Mouse (Mus musculus) kidney, postnatal 25 days (tissue): ENCODE results near the gene Pgap3.

Experiments used
- DNase-seq, 2 experiments: peaks; one replicate each; pipeline ENCODE4 v3.0.0; 2021; ENCODE audit warnings: mixed read lengths in 2 of 2

Gene Pgap3

DNA sequence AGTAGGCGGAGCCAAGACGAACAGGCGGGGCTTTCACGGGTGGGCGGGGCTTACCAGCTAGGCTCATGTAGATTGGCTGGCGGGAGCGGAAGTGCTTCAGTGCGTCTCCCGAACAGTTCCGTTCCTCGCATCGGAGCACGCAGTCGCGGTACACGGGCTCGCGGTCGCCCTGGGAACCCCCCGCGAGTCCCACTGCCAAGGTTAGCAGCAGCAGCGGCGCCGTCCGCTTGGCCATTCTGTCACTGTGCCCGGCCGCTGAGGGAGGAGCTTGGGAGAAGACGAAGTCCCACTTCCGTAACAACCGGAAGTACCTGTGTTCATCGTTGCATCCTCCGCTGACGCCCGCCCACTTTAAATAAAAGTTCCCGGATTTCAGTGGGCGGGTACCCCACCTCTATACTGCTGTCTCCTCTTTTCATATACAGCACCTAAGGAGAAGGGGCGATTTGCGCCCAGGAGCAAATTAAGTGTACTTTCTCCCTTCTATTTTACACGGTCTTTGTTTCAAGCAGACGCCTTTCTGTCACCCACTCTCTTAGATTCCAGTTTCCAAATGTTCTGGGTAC is at the start of gene Pgap3:
Gene Pgap3, minus strand, starts transcription at position 330 of the 566 bp plus-strand sequence.
- peak; percentile 90 to 95 for DNase-seq

DNA sequence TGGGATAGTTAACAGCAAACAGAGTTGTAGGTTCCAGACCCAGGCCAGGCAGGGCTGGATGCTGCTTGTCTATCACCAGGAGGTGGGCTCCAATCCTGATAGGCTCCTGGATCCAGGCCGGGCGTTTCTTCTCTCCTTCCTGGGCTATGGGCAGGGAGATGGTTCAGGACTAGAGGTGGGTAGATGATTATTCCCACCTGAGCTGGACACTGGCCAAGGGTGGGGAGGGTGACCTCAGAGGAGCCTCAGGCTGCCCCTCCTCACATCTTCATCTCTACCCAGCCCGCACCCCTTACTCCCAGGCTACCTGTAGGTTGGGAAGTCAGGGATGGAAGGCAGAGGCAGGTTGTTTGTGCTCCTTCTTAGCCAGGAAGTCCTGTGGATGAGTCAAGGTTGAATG is 49.1 kb upstream of the Pgap3 start:
- peak; percentile 38 to 69 for DNase-seq

DNA sequence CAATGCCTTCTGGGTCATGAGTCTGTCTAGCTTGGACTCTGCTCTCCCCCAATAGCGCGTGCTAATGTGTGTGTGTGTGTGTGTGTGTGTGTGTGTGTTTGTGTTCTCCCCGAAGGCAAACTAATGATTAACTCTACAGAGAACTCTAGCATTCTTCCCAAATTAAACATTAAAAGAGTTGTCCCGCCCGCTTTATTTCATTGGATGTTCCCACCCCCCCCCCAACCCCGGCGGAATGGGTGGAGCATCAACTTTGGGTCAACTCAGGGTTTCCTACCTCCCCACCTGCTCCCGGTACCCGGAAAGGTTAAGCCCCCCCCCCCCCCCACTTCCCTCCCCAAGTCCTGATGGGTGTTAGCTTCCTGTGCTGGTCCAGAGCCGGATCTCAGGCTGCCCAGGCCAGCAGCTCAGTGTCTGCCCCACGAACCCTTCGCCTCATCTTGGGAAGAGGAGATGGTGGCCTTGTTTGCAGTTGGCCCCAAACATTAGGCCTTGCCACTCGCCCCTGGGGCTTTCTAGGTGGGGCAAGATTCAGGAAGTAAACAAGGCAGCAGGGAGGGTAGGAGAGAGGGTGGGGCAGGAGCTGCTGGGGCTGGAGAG is 48.0 kb upstream of the Pgap3 start:
- DNase-seq: peak; percentile 79 to 87

DNA sequence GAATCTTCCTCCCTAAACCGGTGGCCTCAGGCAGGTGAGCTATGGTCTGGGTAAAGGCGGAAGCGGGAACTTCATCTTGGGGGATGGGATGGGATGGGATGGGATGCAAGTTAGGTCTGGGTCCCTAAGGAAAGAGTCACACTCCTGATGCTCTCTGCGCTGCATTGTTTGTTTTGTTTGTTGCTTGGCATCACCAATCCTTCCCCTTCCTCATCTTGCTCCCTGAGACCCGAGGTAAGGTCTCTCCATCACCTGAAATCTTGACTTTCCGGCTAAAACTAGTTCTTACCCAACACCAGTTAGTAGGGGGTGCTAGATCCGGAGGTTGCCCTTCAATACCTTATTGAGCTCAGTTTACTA is 47.2 kb upstream of the Pgap3 start:
- no peak for DNase-seq

DNA sequence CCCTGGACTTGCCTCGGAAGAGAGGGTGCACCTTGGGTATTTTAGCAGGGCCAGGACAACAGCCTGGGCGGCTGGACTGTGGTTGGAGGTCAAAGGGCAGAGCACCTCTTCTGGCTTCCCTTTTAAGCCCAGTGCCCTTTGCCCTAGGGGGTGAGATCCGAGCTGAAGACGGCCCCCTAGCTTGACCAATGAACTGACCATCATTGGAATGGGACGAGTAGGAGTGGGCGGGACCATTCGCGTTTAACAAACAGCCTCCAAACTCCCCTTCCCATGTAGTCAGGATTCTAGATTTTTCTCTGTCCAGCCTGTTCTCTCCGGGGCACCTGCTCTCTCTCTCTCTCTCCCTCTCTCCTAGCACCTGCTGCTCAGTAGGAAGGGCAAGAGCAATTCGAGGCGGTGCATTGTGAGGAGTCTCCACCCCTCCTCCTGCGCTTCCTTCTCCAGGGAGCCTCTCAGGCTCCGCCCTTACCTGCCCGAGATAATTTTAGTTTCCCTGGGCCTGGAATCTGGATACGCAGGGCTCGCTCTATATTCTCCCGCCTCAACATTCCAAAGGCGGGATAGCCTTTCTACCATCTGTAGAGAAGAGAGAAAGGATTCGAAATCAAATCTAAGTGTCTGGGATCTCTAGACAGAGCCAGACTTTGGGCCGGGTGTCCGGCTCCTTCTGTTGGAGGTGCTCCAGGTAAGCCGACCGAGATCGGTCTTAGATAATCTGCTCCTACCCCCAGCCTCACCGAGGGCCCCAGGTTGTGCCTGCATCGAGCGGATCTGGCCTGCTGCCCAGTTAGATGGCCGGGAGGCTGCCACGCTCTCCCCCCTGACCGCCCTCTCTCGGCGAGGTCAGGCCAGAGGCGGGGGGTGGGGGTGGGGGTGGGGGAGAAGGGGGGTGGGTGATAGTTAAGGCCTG is 46.5 kb upstream of the Pgap3 start:
- peak; percentile 89 to 94 for DNase-seq

DNA sequence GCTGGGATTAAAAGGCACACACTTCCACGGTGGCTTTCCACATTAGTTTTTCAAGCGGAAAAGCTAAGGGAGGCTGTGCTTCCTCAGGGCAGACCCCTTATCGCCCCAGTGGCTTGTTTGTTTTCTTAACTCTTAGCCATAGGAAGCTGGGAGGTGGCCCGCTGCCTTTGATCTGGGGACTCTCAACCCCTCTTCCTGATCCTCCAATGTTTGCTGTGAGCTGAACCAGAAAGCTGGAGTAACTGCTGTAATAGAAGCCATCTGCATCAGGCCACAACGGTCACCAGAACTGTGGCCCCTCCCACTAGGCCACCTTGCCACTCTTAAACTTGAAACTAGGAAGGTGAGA is 45.9 kb upstream of the Pgap3 start, which contains the start of gene Grb7:
Gene Grb7, plus strand, starts transcription at position 182 of the 349 bp plus-strand sequence.
- DNase-seq: no peak

DNA sequence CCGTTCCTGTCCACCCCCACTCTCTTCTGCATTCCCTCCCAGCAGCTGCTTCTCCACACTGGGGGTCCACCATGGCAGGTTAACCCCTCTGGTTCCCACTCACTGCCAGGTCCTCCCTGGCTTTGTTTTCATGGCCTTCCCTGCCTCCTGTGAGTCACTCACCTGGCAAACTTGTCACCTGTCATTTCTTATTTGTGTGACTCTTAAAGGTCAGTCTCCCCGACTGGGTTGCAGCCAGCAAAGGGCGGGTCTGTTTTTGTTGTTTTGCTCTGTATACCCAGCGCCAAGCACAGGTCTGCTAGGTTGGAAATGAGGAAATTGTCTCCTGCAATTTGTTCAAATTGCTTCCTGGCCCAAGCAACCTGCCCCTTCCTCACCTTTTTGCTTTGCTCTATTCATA is 45.4 kb upstream of the Pgap3 start:
- DNase-seq: peak; percentile 77 to 84

DNA sequence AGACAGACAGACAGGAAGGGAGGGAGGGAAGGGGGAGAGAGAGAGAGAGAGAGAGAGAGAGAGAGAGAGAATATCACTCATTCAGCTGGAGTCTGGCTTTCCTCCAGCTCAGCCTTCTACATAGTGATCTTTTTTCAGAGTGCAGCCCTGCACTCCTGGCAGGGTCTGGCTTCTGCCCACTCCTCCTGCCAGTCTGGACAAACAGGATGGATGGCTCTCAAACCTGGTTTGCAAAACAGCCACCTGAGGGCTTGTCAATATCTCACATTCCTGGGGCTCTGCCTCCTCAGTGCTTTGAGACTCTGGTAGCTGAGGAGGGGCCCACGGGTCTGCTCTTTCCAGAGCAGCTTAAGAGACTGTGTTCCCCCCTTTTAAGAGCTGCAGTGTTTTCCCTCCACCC is 44.9 kb upstream of the Pgap3 start:
- DNase-seq: no peak

DNA sequence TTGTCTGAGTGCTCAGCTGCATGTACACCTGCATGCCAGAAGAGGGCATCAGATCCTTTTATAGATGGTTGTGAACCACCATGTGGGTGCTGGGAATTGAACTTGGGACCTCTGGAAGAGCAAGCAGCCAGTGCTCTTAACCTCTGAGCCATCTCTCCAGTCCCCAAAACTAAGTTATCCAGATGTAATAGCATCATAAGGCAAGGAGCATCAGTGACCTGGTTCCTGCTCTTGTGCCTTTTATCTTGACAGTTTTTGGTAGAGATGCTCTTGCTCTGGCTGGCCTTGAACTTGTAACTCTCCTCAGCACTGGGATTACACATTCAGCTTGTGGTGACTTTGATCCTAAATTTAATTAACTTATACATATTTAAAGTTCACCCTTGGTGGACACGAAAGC is 43.4 kb upstream of the Pgap3 start:
- no peak for DNase-seq

DNA sequence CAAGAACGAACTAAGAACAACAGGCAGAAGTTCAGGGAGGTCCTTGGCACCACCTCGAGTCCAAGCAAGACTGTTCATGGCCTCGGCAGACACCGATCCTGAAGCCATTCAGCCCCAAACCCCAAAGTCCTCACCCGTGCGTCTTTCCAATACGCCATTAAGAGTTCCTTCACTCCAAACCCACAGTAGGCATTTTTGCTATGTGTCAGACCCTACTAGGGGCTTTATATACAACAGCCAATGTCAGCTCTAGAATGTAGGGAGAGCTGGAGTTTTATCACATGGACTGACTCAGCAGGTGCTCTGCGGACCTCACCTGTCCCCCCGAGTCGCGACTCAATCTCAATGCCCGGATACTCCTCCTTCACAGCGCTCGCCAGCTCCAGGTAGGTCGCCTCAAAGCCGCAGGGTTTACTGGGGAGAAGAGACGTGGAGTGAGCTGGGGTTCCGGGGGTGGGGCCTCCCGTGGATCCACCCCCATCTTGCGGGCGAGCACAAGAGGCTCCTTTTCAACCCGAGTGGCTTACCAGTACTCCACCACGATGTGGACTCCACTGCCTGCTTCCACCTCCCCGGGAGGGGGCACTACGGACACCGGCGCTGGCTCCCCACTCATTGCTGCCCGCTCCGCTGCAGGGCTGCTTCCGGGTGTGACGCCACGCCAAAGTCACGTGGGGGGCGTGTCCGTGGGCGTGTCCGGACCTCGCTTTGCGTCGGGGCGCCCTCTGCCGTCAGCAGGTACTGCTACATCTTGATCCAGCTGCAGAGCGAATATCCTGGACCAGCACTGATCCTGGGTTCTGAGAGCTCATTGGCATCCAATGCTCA is 38.3 kb upstream of the Pgap3 start, which contains the start of gene Mien1:
Gene Mien1, minus strand, starts transcription at position 661 of the 828 bp plus-strand sequence.
- peak; percentile 96 to 98 for DNase-seq

DNA sequence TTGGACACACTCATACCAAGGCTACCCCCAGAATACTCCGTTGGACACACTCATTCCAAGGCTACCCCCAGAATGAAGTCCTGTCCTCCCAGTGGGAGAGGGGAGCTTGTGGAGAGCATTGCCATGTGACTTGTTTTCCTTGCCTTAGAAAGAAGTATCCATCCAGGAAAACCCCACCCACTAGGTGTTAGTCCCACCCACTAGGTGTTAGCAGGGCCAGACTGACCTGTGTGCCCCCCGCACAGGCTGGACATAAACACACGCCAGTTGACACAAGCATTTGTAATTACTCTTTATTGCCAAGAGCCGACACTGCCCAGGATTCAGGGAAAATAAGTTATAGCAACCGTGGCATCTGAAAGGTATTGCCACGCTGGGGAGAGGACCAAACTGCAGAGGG is 37.2 kb upstream of the Pgap3 start:
- peak; percentile 58 to 72 for DNase-seq

DNA sequence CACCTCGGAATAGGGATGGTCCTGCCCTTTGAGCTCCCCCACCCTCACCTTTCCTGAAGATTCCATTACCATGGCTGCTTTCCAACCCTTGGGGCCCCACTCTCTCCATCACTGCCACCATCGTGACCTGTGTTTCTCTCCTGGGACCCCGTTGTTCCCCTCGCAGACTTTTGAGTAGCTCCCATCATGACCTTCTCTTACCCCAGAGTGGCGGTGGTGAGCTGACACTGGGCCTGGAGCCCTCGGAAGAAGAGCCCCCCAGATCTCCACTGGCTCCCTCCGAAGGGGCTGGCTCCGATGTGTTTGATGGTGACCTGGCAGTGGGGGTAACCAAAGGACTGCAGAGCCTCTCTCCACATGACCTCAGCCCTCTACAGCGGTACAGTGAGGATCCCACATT is 35.4 kb upstream of the Pgap3 start:
- DNase-seq: no peak

DNA sequence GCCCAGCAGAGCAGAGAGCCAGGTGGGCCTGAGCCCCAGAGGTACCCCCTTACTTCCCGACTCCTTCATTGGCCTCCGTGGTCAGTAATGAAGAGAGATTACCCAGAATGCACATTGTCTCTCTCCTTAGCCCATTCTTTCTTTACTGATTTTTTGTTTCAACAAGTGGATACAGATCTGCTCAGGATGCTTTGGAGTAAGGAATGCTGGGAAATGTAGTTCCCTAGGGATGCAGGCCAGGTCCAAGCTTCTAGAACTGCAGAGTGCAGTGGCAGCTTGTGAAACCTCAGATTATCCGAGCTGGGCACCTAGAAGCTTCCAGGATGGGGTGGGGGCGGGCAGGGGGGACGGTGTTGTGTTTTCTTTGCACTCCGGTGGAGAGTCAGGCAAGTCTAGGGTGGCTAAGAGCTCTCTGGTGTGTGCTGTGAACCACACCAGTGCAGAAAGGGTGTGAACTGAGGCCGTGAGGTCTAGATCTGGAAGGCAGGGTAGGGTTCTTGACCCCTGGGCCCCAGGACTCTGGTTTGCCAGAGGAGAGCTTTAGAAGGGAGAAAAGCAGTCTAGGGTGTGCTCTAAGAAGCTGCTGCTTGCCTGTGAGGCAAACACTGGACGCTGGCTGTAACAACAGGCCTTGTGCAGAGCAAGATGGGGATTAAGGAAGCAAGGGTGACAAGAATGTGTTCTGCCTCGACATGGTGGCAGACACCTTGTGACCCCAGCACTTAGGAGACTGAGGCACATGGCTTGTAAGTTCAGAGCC is 31.6 kb upstream of the Pgap3 start:
- no peak for DNase-seq

DNA sequence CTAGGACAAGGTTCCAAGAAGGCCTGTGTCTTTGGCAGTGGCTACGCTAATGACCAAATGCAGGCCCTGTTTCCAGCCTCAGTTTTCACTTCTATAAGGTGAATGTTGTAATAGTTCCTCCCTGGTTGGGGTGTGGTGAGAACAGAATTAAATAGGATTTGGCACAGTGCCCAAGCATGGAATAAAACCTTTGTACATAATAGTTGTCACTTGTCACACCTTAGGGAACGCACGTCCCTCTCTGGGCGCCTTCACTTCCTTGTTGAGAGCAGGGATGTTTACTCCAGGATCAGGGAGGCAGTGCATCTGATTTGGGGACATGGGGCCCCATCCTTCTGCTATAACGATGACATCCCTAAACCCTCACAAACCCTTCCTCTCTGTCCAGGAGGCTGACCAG is 28.1 kb upstream of the Pgap3 start:
- DNase-seq: no peak

DNA sequence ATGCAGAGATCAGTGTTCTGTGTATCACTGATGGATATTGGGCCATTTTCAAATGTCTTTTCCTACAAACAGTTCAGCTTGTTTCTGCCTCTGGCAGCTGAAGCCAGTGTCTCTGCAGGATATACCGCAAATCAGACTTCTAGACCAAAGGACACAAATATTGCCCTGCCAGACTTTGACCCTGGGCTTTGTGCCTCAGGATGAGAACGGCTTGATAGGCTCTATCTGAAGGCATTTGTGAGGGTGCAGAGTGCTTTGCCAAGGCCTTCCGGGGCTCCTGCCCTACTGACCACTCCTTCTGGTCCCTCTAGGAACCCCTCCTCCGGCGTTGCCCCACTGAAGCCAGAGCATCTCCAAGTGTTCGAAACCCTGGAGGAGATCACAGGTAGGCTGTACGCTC is 26.3 kb upstream of the Pgap3 start:
- DNase-seq: peak; percentile 54 to 68

DNA sequence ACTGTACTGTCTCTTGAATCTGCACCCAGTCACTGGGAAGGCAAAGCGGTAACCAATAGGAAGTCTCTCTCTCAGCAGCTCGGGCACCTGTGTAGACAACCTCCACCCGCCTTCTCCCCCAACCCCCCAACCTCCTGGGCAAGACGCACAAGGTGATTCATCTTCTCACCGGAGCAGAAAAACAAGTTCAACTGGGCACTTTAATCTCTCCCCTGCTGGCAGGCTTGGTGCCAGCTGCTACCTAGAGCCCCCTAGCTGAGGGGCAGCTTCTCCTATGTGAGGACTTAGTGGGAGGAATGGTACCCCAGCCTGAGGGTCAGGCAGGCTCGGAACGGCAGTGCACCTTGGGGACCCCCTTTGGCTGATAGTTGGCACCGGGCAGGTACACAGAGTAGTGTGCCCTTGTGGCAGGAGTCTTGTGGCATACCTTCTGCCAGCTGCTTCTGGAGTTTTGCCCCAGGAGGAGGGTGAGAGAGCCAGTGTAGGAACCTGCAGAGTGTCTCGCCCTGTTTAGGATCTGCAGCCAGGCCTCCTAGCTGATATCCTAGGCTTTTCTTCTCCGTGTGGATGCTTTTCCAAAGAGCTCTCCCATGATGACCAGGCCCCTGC is 18.8 kb upstream of the Pgap3 start:
- peak; percentile 69 to 88 for DNase-seq

DNA sequence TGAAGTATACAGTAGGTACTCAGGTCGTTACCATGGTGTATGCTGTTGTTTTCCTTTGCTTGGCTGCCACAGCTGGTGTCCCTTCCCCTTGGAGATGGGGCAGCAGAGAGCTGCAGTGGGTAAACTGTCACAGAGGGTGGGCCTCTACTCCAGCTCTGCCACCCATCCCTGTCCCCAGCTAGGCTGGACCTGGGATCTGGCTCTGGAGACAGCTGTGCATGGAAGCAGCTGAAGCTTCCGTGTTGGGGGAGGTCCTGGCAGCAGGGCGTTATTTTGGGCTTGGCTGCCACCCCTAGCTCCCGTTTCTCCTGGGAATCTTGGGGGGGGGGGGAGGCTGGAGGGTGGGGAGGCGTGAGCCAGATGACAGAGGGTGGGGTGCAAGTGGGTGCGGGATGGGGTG is 18.0 kb upstream of the Pgap3 start:
- no peak for DNase-seq

DNA sequence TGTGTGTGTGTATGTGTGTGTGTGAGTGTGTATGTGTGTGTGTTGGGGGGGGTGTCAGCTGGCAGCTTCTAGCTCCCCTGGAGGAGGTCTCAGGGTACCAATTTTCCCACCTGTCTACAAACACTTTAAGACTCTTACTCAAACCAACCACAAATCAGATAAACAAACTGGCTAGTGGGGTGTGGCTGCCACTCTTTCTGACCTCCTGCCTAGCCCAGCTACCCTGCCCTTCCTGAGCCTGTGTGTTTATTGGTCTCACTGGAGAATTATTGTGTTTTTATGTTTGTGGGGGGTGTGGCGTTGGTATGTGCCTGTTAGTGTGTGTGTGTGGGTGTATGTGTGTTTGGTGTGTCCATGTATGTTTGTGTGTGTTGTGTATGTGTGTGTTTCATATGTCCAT is 16.8 kb upstream of the Pgap3 start:
- DNase-seq: no peak

DNA sequence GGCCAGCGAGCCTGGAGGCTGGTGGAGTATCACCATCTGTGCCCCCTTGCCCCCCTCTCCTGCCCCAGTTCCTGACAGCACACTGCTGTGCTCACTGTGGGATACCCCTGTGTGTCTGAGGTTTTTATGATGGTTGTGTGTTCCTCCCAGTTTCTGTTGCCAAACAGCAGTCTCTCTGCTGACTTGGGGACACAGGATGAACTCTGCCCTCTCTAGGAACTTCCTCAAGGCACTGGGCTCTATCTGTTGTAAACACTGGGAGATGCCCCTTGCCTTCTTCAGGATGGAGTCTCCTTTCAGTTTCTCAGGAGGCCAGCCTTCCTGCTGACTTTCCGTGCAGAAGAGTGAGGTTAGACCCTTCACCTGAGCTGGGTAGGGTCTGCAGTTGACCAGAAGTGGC is 13.9 kb upstream of the Pgap3 start:
- no peak for DNase-seq

DNA sequence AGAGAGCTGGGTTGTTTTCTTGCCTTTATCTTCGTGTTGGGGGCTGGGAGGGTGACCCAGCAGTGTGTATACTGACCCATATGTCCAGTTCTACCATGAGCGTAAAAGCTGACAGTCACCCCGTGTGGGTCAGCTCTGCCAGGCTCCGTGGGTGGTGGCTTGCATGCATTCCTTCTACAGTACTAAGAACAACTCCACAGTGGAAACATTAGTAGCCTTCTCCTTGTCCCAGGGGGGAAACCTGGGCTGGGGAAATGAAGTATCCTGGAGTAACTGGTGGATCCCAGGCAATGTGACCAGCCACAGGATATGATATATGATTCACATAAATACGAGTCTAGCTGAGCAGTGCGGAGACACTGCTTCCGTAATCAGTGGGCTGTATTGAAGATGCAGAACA is 13.4 kb upstream of the Pgap3 start:
- no peak for DNase-seq

DNA sequence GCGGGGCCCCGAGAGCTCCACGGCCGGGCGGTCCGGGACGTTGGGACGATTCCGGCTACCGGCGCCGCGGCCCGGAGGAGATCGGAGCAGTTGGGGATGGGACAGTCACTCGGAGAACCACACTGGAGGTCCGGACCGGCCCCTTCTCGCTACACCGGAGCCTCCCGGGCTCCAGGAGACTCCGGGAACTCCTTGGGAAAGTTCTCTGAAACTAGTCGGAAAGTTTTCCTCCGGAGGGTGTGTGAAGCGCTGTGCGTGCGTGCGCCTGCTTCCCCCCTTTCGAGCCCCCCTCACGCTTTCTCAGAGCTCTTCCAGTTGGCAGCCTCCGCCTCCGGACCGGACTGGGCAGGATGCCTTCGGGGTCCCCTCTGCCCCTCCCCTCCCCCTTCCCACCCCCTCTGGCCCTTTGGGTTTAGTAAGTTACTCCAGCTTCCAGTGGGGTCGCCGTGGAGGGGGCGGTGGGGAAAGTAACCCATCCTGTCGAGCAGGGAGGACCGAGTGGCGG is 12.6 kb upstream of the Pgap3 start:
- DNase-seq: peak; percentile 46 to 73
